Mouse (Mus musculus) hindbrain, embryonic 12.5 days (tissue): ENCODE measurements around the gene Ano6. TPM values are rescaled to one million over a fixed set of nuclear protein-coding genes. Genes with fewer than 3 reads are reported as not detected.

Experiments used
- ATAC-seq: fragments of 200-750 bp; cut with Nextera tagmentation; 2 replicates; pipeline ENCODE4 v1.8.0; 2017; ENCODE audit warnings: moderate TSS enrichment; ENCODE audit not compliant: low FRiP score
- H3K27ac ChIP-seq: fragments of 300-500 bp; sonication (generic); 2 replicates; pipeline ENCODE4 v1.5.1; 2016; ENCODE audit warnings: mild to moderate bottlenecking
- H3K27me3 ChIP-seq: fragments of 300-500 bp; sonication (generic); 2 replicates; pipeline ENCODE4 v1.6.1; 2016; ENCODE audit warnings: mild to moderate bottlenecking
- H3K36me3 ChIP-seq: fragments of 300-500 bp; sonication (generic); 2 replicates; pipeline ENCODE4 v1.6.1; 2016; ENCODE audit warnings: mild to moderate bottlenecking
- H3K4me1 ChIP-seq: fragments of 300-500 bp; sonication (generic); 2 replicates; pipeline ENCODE4 v1.6.1; 2016
- H3K4me2 ChIP-seq: fragments of 300-500 bp; sonication (generic); replicated peaks from 2 replicates; pipeline ENCODE4 v1.6.1; 2016; ENCODE audit warnings: mild to moderate bottlenecking
- H3K4me3 ChIP-seq: fragments of 300-500 bp; sonication (generic); 2 replicates; pipeline ENCODE4 v1.5.1; 2016; ENCODE audit warnings: mild to moderate bottlenecking
- H3K9ac ChIP-seq: fragments of 300-500 bp; sonication (generic); 2 replicates; pipeline ENCODE4 v1.6.1; 2016; ENCODE audit warnings: mild to moderate bottlenecking, moderate library complexity
- H3K9me3 ChIP-seq: fragments of 300-500 bp; sonication (generic); replicated peaks from 2 replicates; pipeline ENCODE4 v1.6.1; 2016; ENCODE audit warnings: mild to moderate bottlenecking
- WGBS: fragments of 180-500 bp; shearing (Covaris S2); methylation state at CpG from one replicate; pipeline ENCODE4 v1.1.7; 2016; 5-methylcytosine and 5-hydroxymethylcytosine counted together
- polyA plus RNA-seq: library from polyadenylated mRNA; unstranded; fragments of >200 nt; fragmentation: Nextera tagmentation; extraction: Ambion mirVana; gene quantifications from 2 replicates; pipeline ENCODE4 v1.2.1, GENCODE M21; 2016

The Ano6 gene
- polyA plus RNA-seq, 1 experiment from 2014 or later: 40.7 TPM

GRCm38 (mm10) chr15:95875898-95876297, 85.3 kb downstream of the Ano6 start:
- Histone ChIP-seq H3K27ac (no peak overlapping the region), H3K27me3 (no peaks in the 10 kb centered on the region), H3K4me2 (no peak overlapping the region), H3K9me3 (no peaks in the 10 kb centered on the region), H3K36me3 (no peaks in the 10 kb centered on the region), H3K4me3 (no peak overlapping the region), H3K4me1 (peaks cover 6% of the 10 kb centered on the region; the same call in 1 of the 2 replicates), H3K9ac (no peak overlapping the region)
- ATAC-seq: no peak
- 91% methylated on average over 10 of the region's 10 CpGs for WGBS

- no peaks in the 10 kb centered on the region for H3K9me3 ChIP-seq
- no peak overlapping the region for H3K4me3 ChIP-seq
- no peak overlapping the region for H3K27ac ChIP-seq
- no peaks in the 10 kb centered on the region for H3K27me3 ChIP-seq
- 41% methylated on average over 10 of the region's 10 CpGs for WGBS
- H3K9ac ChIP-seq: no peak overlapping the region
- ATAC-seq: no peak
- peaks cover 11% of the 10 kb centered on the region for H3K4me1 ChIP-seq
- H3K36me3 ChIP-seq: no peaks in the 10 kb centered on the region
- no peak overlapping the region for H3K4me2 ChIP-seq
Measured at GRCm38 (mm10) chr15:95880616-95881151, 90.0 kb downstream of the Ano6 start.

GRCm38 (mm10) chr15:95882436-95882835, 91.8 kb downstream of the Ano6 start:
- no peak for ATAC-seq
- Histone ChIP-seq H3K9ac (no peak overlapping the region), H3K27me3 (no peaks in the 10 kb centered on the region), H3K27ac (no peak overlapping the region), H3K4me3 (no peak overlapping the region), H3K4me1 (peaks cover 23% of the 10 kb centered on the region), H3K4me2 (no peak overlapping the region), H3K9me3 (no peaks in the 10 kb centered on the region), H3K36me3 (no peaks in the 10 kb centered on the region)
- WGBS: 92% methylated on average over 4 of the region's 4 CpGs

- H3K9ac ChIP-seq: no peak overlapping the region
- H3K27ac ChIP-seq: no peak overlapping the region
- H3K27me3 ChIP-seq: no peaks in the 10 kb centered on the region
- H3K4me1 ChIP-seq: peaks cover 30% of the 10 kb centered on the region
- no peaks in the 10 kb centered on the region for H3K36me3 ChIP-seq
- H3K4me3 ChIP-seq: no peak overlapping the region
- H3K4me2 ChIP-seq: no peak overlapping the region
- no peak for ATAC-seq
- WGBS: 70% methylated on average over 6 of the region's 6 CpGs
- no peaks in the 10 kb centered on the region for H3K9me3 ChIP-seq
Measured at GRCm38 (mm10) chr15:95883559-95883958, 92.9 kb downstream of the Ano6 start.

- no peaks in the 10 kb centered on the region for H3K9me3 ChIP-seq
- no peaks in the 10 kb centered on the region for H3K27me3 ChIP-seq
- no peak for ATAC-seq
- H3K36me3 ChIP-seq: no peaks in the 10 kb centered on the region
- H3K4me2 ChIP-seq: no peak overlapping the region
- peaks cover 36% of the 10 kb centered on the region for H3K4me1 ChIP-seq
- H3K9ac ChIP-seq: no peak overlapping the region
- WGBS: 90% methylated on average over 10 of the region's 10 CpGs
- H3K4me3 ChIP-seq: no peak overlapping the region
- no peak overlapping the region for H3K27ac ChIP-seq
Measured at GRCm38 (mm10) chr15:95884658-95885620, 94.3 kb downstream of the Ano6 start.

GRCm38 (mm10) chr15:95885953-95886820, 95.5 kb downstream of the Ano6 start:
- Histone ChIP-seq H3K27ac (no peak overlapping the region), H3K36me3 (no peaks in the 10 kb centered on the region), H3K4me2 (no peak overlapping the region), H3K4me3 (no peak overlapping the region), H3K27me3 (no peaks in the 10 kb centered on the region), H3K9me3 (no peaks in the 10 kb centered on the region), H3K4me1 (peaks cover 29% of the 10 kb centered on the region), H3K9ac (no peak overlapping the region)
- no peak for ATAC-seq
- 75% methylated on average over 18 of the region's 18 CpGs for WGBS

- Histone ChIP-seq H3K27me3 (no peaks in the 10 kb centered on the region), H3K4me3 (no peak overlapping the region), H3K9ac (no peak overlapping the region), H3K9me3 (no peaks in the 10 kb centered on the region), H3K4me1 (peaks cover 29% of the 10 kb centered on the region), H3K27ac (peak overlapping the region; percentile 30; the same call in 1 of the 2 replicates), H3K36me3 (no peaks in the 10 kb centered on the region), H3K4me2 (no peak overlapping the region)
- WGBS: 52% methylated on average over 5 of the region's 5 CpGs
- ATAC-seq: no peak
Measured at GRCm38 (mm10) chr15:95887365-95887764, 96.7 kb downstream of the Ano6 start.

- Histone ChIP-seq H3K9ac (no peak overlapping the region), H3K27ac (no peak overlapping the region)
- ATAC-seq: no peak
Measured at GRCm38 (mm10) chr15:95888556-95888955, 97.9 kb downstream of the Ano6 start.

GRCm38 (mm10) chr15:95890368-95890767, 99.7 kb downstream of the Ano6 start:
- no peak overlapping the region for H3K27ac ChIP-seq
- no peak overlapping the region for H3K4me3 ChIP-seq
- ATAC-seq: no peak
- no peak overlapping the region for H3K9ac ChIP-seq
- H3K36me3 ChIP-seq: peaks cover 7% of the 10 kb centered on the region
- no peak overlapping the region for H3K4me2 ChIP-seq
- peaks cover 28% of the 10 kb centered on the region for H3K4me1 ChIP-seq
- WGBS: 93% methylated on average over 5 of the region's 5 CpGs
- H3K27me3 ChIP-seq: no peaks in the 10 kb centered on the region
- no peaks in the 10 kb centered on the region for H3K9me3 ChIP-seq

More at GRCm38 (mm10) chr15:95888556-95888955, 97.9 kb downstream of the Ano6 start:
- H3K9me3 ChIP-seq: no peaks in the 10 kb centered on the region
- no peak overlapping the region for H3K4me2 ChIP-seq
- H3K27me3 ChIP-seq: no peaks in the 10 kb centered on the region
- H3K36me3 ChIP-seq: no peaks in the 10 kb centered on the region
- WGBS: 82% methylated on average over 5 of the region's 5 CpGs
- peaks cover 29% of the 10 kb centered on the region for H3K4me1 ChIP-seq
- no peak overlapping the region for H3K4me3 ChIP-seq

GRCm38 (mm10) chr15:95892171-95892570, 101.5 kb downstream of the Ano6 start:
- Histone ChIP-seq H3K9me3 (no peaks in the 10 kb centered on the region), H3K27ac (no peak overlapping the region), H3K4me3 (no peak overlapping the region), H3K4me2 (no peak overlapping the region), H3K36me3 (peaks cover 12% of the 10 kb centered on the region), H3K4me1 (peaks cover 18% of the 10 kb centered on the region), H3K9ac (no peak overlapping the region), H3K27me3 (no peaks in the 10 kb centered on the region)
- no peak for ATAC-seq
- WGBS: 75% methylated on average over 4 of the region's 4 CpGs

GRCm38 (mm10) chr15:95892929-95893328, 102.3 kb downstream of the Ano6 start:
- WGBS: 83% methylated on average over 10 of the region's 10 CpGs
- no peak overlapping the region for H3K27ac ChIP-seq
- H3K36me3 ChIP-seq: peaks cover 12% of the 10 kb centered on the region
- no peaks in the 10 kb centered on the region for H3K27me3 ChIP-seq
- peaks cover 14% of the 10 kb centered on the region for H3K4me1 ChIP-seq
- ATAC-seq: no peak
- H3K9me3 ChIP-seq: no peaks in the 10 kb centered on the region
- H3K4me3 ChIP-seq: no peak overlapping the region
- H3K4me2 ChIP-seq: no peak overlapping the region
- no peak overlapping the region for H3K9ac ChIP-seq

- Histone ChIP-seq H3K9me3 (no peaks in the 10 kb centered on the region), H3K4me3 (no peak overlapping the region), H3K27ac (no peak overlapping the region), H3K4me2 (no peak overlapping the region), H3K4me1 (peaks cover 2% of the 10 kb centered on the region; the same call in 1 of the 2 replicates), H3K27me3 (no peaks in the 10 kb centered on the region), H3K9ac (no peak overlapping the region), H3K36me3 (peaks cover 12% of the 10 kb centered on the region)
- no peak for ATAC-seq
- 94% methylated on average over 7 of the region's 7 CpGs for WGBS
Measured at GRCm38 (mm10) chr15:95895699-95896098, 105.1 kb downstream of the Ano6 start.
